Mouse (Mus musculus): ENCODE data around the gene Hspbap1. TPM values are rescaled to one million over a fixed set of nuclear protein-coding genes. Genes with fewer than 3 reads are reported as not detected.
A peak's percentile ranks its signal among the peaks of the same experiment; 100 is the strongest.

Hspbap1 gene
- total and polyA plus RNA-seq, 3 experiments: 7.2 to 9.6 TPM; not detected in 1

GRCm38 (mm10) chr16:35766366-35766765 lies 3.8 kb upstream of the Hspbap1 start:
- no peak overlapping the region for H3K27ac ChIP-seq (ENCODE audit: control insufficient read depth, low read depth, low read length)
- TF ChIP-seq ETS1 (IDR thresholded peaks at IDR 0.05; ENCODE audit: low read depth, low read length): no peak
- no peak for TF ChIP-seq E2F4 (IDR thresholded peaks at IDR 0.05; ENCODE audit: borderline replicate concordance, low read depth, low read length)
- no peak for TF ChIP-seq UBTF (IDR thresholded peaks at IDR 0.05; ENCODE audit: borderline replicate concordance, insufficient read depth, low read depth, low read length)
- no peak for TF ChIP-seq POLR2AphosphoS2 (IDR thresholded peaks at IDR 0.05; ENCODE audit: low read length)
- TF ChIP-seq RAD21 (IDR thresholded peaks at IDR 0.05; ENCODE audit: low read depth, low read length): no peak
- TF ChIP-seq ZNF384 (IDR thresholded peaks at IDR 0.05; ENCODE audit: low read depth, low read length): no peak
- TF ChIP-seq TCF12 (IDR thresholded peaks at IDR 0.05; ENCODE audit: low read depth, low read length): no peak
- TF ChIP-seq TBP (IDR thresholded peaks at IDR 0.05; ENCODE audit: low read depth, low read length): no peak
- TF ChIP-seq CHD1 (IDR thresholded peaks at IDR 0.05; ENCODE audit: low read depth, low read length): no peak
- TF ChIP-seq NELFE (IDR thresholded peaks at IDR 0.05; ENCODE audit: low read depth, low read length): no peak
- TF ChIP-seq EP300 (IDR thresholded peaks at IDR 0.05; ENCODE audit: low read depth in 1 of 2, low read length in 2 of 2): no peak
- no peak for DNase-seq (ENCODE audit: low read depth, low spot score)
- peaks cover 0 to 17% of the 10 kb centered on the region in 2 experiments; a peak in 2 of 4 replicates for H3K36me3 ChIP-seq (ENCODE audit: control insufficient read depth in 1 of 2, insufficient read depth in 2 of 2, low read length in 2 of 2)
- no peaks in the 10 kb centered on the region for H3K27me3 ChIP-seq (ENCODE audit: control insufficient read depth in 1 of 2, insufficient read depth in 2 of 2, low read length in 2 of 2)
- no peaks in the 10 kb centered on the region for H3K9me3 ChIP-seq (replicated peaks; ENCODE audit: insufficient read depth, low read length)
- peaks cover 5 to 28% of the 10 kb centered on the region in 2 experiments for H3K4me1 ChIP-seq (ENCODE audit: control insufficient read depth in 1 of 2, insufficient read depth in 2 of 2, low read length in 2 of 2)
- peaks cover 9% of the 10 kb centered on the region for H3K79me2 ChIP-seq (ENCODE audit: control insufficient read depth, insufficient read depth, low read length, poor library complexity)
- no peak overlapping the region for H3K4me3 ChIP-seq (ENCODE audit: control insufficient read depth in 1 of 2, insufficient read depth in 1 of 2, low read depth in 2 of 2, low read length in 2 of 2)
- H3K9ac ChIP-seq (ENCODE audit: control insufficient read depth, low read depth, low read length, poor library complexity, severe bottlenecking): no peak overlapping the region

- TF ChIP-seq TAL1 (IDR thresholded peaks at IDR 0.05; ENCODE audit: low read length) (no peak), ZKSCAN1 (IDR thresholded peaks at IDR 0.05; ENCODE audit: low read depth, low read length) (no peak), CHD2 (IDR thresholded peaks at IDR 0.05; ENCODE audit: low read length) (no peak), ZC3H11A (IDR thresholded peaks at IDR 0.05; ENCODE audit: low read depth, low read length) (no peak), SIN3A (IDR thresholded peaks at IDR 0.05; ENCODE audit: low read length) (no peak), MAX (IDR thresholded peaks at IDR 0.05; ENCODE audit: low read length) (no peak), CHD1 (IDR thresholded peaks at IDR 0.05; ENCODE audit: low read depth, low read length) (no peak)
- H3K27me3 ChIP-seq (ENCODE audit: control insufficient read depth in 1 of 2, insufficient read depth in 2 of 2, low read length in 2 of 2): no peaks in the 10 kb centered on the region
- H3K4me3 ChIP-seq (ENCODE audit: control insufficient read depth in 1 of 2, insufficient read depth in 1 of 2, low read depth in 2 of 2, low read length in 2 of 2): peak overlapping the region; percentile 75 to 92
- peaks cover 12% of the 10 kb centered on the region for H3K79me2 ChIP-seq (ENCODE audit: control insufficient read depth, insufficient read depth, low read length, poor library complexity)
- no peak for DNase-seq (ENCODE audit: low read depth, low spot score)
- H3K9ac ChIP-seq (ENCODE audit: control insufficient read depth, low read depth, low read length, poor library complexity, severe bottlenecking): peak overlapping the region; percentile 83
- peaks cover 0 to 12% of the 10 kb centered on the region in 2 experiments; a peak in 2 of 4 replicates for H3K36me3 ChIP-seq (ENCODE audit: control insufficient read depth in 1 of 2, insufficient read depth in 2 of 2, low read length in 2 of 2)
- H3K27ac ChIP-seq (ENCODE audit: control insufficient read depth, low read depth, low read length): no peak overlapping the region
- H3K4me1 ChIP-seq (ENCODE audit: control insufficient read depth in 1 of 2, insufficient read depth in 2 of 2, low read length in 2 of 2): peaks cover 5 to 23% of the 10 kb centered on the region in 2 experiments
- no peaks in the 10 kb centered on the region for H3K9me3 ChIP-seq (replicated peaks; ENCODE audit: insufficient read depth, low read length)
Observed at GRCm38 (mm10) chr16:35768469-35768784, 1.7 kb upstream of the Hspbap1 start.

All from MEL (cell line).